Mouse (Mus musculus): Measurements from ENCODE around the gene Creb3l2. TPM values are rescaled to one million over a fixed set of nuclear protein-coding genes. Genes with fewer than 3 reads are reported as not detected.

Creb3l2 gene
- total and polyA plus RNA-seq, 2 experiments from 2014 or later = 2.2 to 6.3 TPM

- H3K4me2 ChIP-seq (ENCODE audit: low read depth, low read length) = no peak overlapping the region
- no peak overlapping the region for H3K27ac ChIP-seq
- H3K27me3 ChIP-seq (ENCODE audit: insufficient read depth, low read length) = no peaks in the 10 kb centered on the region
- ATAC-seq = no peak
- H3K36me3 ChIP-seq (ENCODE audit: insufficient read depth, low read length) = no peaks in the 10 kb centered on the region
- no peak for TF ChIP-seq CTCF (IDR thresholded peaks at IDR 0.05; ENCODE audit: low read depth)
- no peak overlapping the region for H3K4me3 ChIP-seq (ENCODE audit: low read length)
- DNase-seq (ENCODE audit: low spot score) = no peak
- 91% methylated on average over 9 of the region's 9 CpGs for WGBS
- H3K9me3 ChIP-seq (ENCODE audit: low read length) = no peaks in the 10 kb centered on the region
- H3K4me1 ChIP-seq (ENCODE audit: insufficient read depth, low read length) = peaks cover 33% of the 10 kb centered on the region
- H3K9ac ChIP-seq (replicated peaks; ENCODE audit: low read length) = no peak overlapping the region
These were observed 115.9 kb downstream of the Creb3l2 start for GRCm38 (mm10) chr6:37325906-37326602.

GRCm38 (mm10) chr6:37325076-37325475, 116.9 kb downstream of the Creb3l2 start:
- H3K27me3 ChIP-seq (ENCODE audit: insufficient read depth, low read length) = no peaks in the 10 kb centered on the region
- no peak for ATAC-seq
- no peak for TF ChIP-seq CTCF (IDR thresholded peaks at IDR 0.05; ENCODE audit: low read depth)
- 91% methylated on average over 3 of the region's 3 CpGs for WGBS
- H3K27ac ChIP-seq = no peak overlapping the region
- H3K4me1 ChIP-seq (ENCODE audit: insufficient read depth, low read length) = peaks cover 25% of the 10 kb centered on the region
- H3K4me2 ChIP-seq (ENCODE audit: low read depth, low read length) = no peak overlapping the region
- no peak for DNase-seq (ENCODE audit: low spot score)
- H3K36me3 ChIP-seq (ENCODE audit: insufficient read depth, low read length) = no peaks in the 10 kb centered on the region
- no peak overlapping the region for H3K9ac ChIP-seq (replicated peaks; ENCODE audit: low read length)
- H3K4me3 ChIP-seq (ENCODE audit: low read length) = no peak overlapping the region
- H3K9me3 ChIP-seq (ENCODE audit: low read length) = no peaks in the 10 kb centered on the region

GRCm38 (mm10) chr6:37322641-37323040, 119.3 kb downstream of the Creb3l2 start:
- TF ChIP-seq CTCF (IDR thresholded peaks at IDR 0.05; ENCODE audit: low read depth) = no peak
- no peak for ATAC-seq

GRCm38 (mm10) chr6:37322088-37322487, 119.9 kb downstream of the Creb3l2 start:
- H3K27ac ChIP-seq = no peak overlapping the region
- ATAC-seq = no peak
- TF ChIP-seq CTCF (IDR thresholded peaks at IDR 0.05; ENCODE audit: low read depth) = no peak
- H3K9ac ChIP-seq (replicated peaks; ENCODE audit: low read length) = no peak overlapping the region
- 81% methylated on average over 9 of the region's 9 CpGs for WGBS
- no peak overlapping the region for H3K4me3 ChIP-seq (ENCODE audit: low read length)
- no peaks in the 10 kb centered on the region for H3K36me3 ChIP-seq (ENCODE audit: insufficient read depth, low read length)
- no peaks in the 10 kb centered on the region for H3K9me3 ChIP-seq (ENCODE audit: low read length)
- H3K4me2 ChIP-seq (ENCODE audit: low read depth, low read length) = no peak overlapping the region
- no peaks in the 10 kb centered on the region for H3K27me3 ChIP-seq (ENCODE audit: insufficient read depth, low read length)
- DNase-seq (ENCODE audit: low spot score) = no peak
- H3K4me1 ChIP-seq (ENCODE audit: insufficient read depth, low read length) = peaks cover 7% of the 10 kb centered on the region

More at GRCm38 (mm10) chr6:37322641-37323040, 119.3 kb downstream of the Creb3l2 start:
- H3K4me3 ChIP-seq (ENCODE audit: low read length) = no peak overlapping the region
- H3K27me3 ChIP-seq (ENCODE audit: insufficient read depth, low read length) = no peaks in the 10 kb centered on the region
- no peak overlapping the region for H3K4me2 ChIP-seq (ENCODE audit: low read depth, low read length)
- no peak for DNase-seq (ENCODE audit: low spot score)
- no peaks in the 10 kb centered on the region for H3K9me3 ChIP-seq (ENCODE audit: low read length)
- no peaks in the 10 kb centered on the region for H3K36me3 ChIP-seq (ENCODE audit: insufficient read depth, low read length)
- 90% methylated on average over 7 of the region's 7 CpGs for WGBS
- no peak overlapping the region for H3K27ac ChIP-seq
- H3K9ac ChIP-seq (replicated peaks; ENCODE audit: low read length) = no peak overlapping the region
- peaks cover 7% of the 10 kb centered on the region for H3K4me1 ChIP-seq (ENCODE audit: insufficient read depth, low read length)

- no peak overlapping the region for H3K27ac ChIP-seq
- DNase-seq (ENCODE audit: low spot score) (no peak), ATAC-seq (no peak)
- TF ChIP-seq CTCF (IDR thresholded peaks at IDR 0.05; ENCODE audit: low read depth) = no peak
- no peaks in the 10 kb centered on the region for H3K36me3 ChIP-seq (ENCODE audit: insufficient read depth, low read length)
- H3K4me1 ChIP-seq (ENCODE audit: insufficient read depth, low read length) = no peaks in the 10 kb centered on the region
- 0 out of 2 replicates have a peak, but pooled peaks cover 6% of the 10 kb centered on the region for H3K9me3 ChIP-seq (ENCODE audit: low read length)
- H3K4me3 ChIP-seq (ENCODE audit: low read length) = no peak overlapping the region
- H3K9ac ChIP-seq (replicated peaks; ENCODE audit: low read length) = no peak overlapping the region
- no peaks in the 10 kb centered on the region for H3K27me3 ChIP-seq (ENCODE audit: insufficient read depth, low read length)
- no peak overlapping the region for H3K4me2 ChIP-seq (ENCODE audit: low read depth, low read length)
- 78% methylated on average over 5 of the region's 5 CpGs for WGBS
These were observed 124.0 kb downstream of the Creb3l2 start for GRCm38 (mm10) chr6:37317904-37318303.

GRCm38 (mm10) chr6:37315440-37315839, 126.5 kb downstream of the Creb3l2 start:
- ATAC-seq (no peak), DNase-seq (ENCODE audit: low spot score) (no peak)
- Histone ChIP-seq H3K27ac (no peak overlapping the region), H3K4me1 (ENCODE audit: insufficient read depth, low read length) (no peaks in the 10 kb centered on the region), H3K9me3 (ENCODE audit: low read length) (0 out of 2 replicates have a peak, but pooled peaks cover 6% of the 10 kb centered on the region), H3K36me3 (ENCODE audit: insufficient read depth, low read length) (no peaks in the 10 kb centered on the region), H3K4me2 (ENCODE audit: low read depth, low read length) (no peak overlapping the region), H3K27me3 (ENCODE audit: insufficient read depth, low read length) (no peaks in the 10 kb centered on the region), H3K9ac (replicated peaks; ENCODE audit: low read length) (no peak overlapping the region), H3K4me3 (ENCODE audit: low read length) (no peak overlapping the region)
- no peak for TF ChIP-seq CTCF (IDR thresholded peaks at IDR 0.05; ENCODE audit: low read depth)

GRCm38 (mm10) chr6:37310601-37311000, 131.3 kb downstream of the Creb3l2 start:
- WGBS = 92% methylated on average over 4 of the region's 4 CpGs
- TF ChIP-seq CTCF (IDR thresholded peaks at IDR 0.05; ENCODE audit: low read depth) = no peak
- Histone ChIP-seq H3K4me3 (ENCODE audit: low read length) (no peak overlapping the region), H3K27ac (no peak overlapping the region), H3K4me1 (ENCODE audit: insufficient read depth, low read length) (no peaks in the 10 kb centered on the region), H3K9me3 (ENCODE audit: low read length) (0 out of 2 replicates have a peak, but pooled peaks cover 1% of the 10 kb centered on the region), H3K9ac (replicated peaks; ENCODE audit: low read length) (no peak overlapping the region), H3K27me3 (ENCODE audit: insufficient read depth, low read length) (no peaks in the 10 kb centered on the region), H3K4me2 (ENCODE audit: low read depth, low read length) (no peak overlapping the region), H3K36me3 (ENCODE audit: insufficient read depth, low read length) (no peaks in the 10 kb centered on the region)
- no peak for DNase-seq (ENCODE audit: low spot score)
- ATAC-seq = no peak

Data from hindbrain, postnatal 0 days (tissue).